Mouse (Mus musculus): Measurements from ENCODE around the gene Tk1. TPM values are rescaled to one million over a fixed set of nuclear protein-coding genes. Genes with fewer than 3 reads are reported as not detected.

Tk1 gene
- polyA plus RNA-seq, 2 experiments = 128 to 160 TPM

- ATAC-seq (ENCODE audit: low FRiP score, low read depth) (no peak), DNase-seq (ENCODE audit: low spot score) (no peak)
- no peak overlapping the region for H3K9ac ChIP-seq (ENCODE audit: low read depth, low read length, severe bottlenecking)
- WGBS = 84% methylated on average over 14 of the region's 14 CpGs
- H3K27ac ChIP-seq (replicated peaks; ENCODE audit: low read depth, low read length) = no peak overlapping the region
- no peaks in the 10 kb centered on the region for H3K27me3 ChIP-seq (ENCODE audit: control insufficient read depth, insufficient read depth, low read length)
- H3K4me1 ChIP-seq (ENCODE audit: control insufficient read depth, insufficient read depth, low read length) = peaks cover 24% of the 10 kb centered on the region
- H3K9me3 ChIP-seq (ENCODE audit: control insufficient read depth, low read length) = no peaks in the 10 kb centered on the region
- TF ChIP-seq POLR2A (IDR thresholded peaks at IDR 0.05; ENCODE audit: borderline replicate concordance, extremely low read depth, insufficient read depth, insufficient read length) = no peak
- peaks cover 30% of the 10 kb centered on the region for H3K36me3 ChIP-seq (ENCODE audit: control insufficient read depth, insufficient read depth, low read length)
- H3K4me3 ChIP-seq (replicated peaks; ENCODE audit: low read length) = no peak overlapping the region
- no peak overlapping the region for H3K4me2 ChIP-seq (replicated peaks; ENCODE audit: low read depth, low read length, severe bottlenecking)
These were observed 49.7 kb downstream of the Tk1 start for GRCm38 (mm10) chr11:117776085-117776792.

DNA sequence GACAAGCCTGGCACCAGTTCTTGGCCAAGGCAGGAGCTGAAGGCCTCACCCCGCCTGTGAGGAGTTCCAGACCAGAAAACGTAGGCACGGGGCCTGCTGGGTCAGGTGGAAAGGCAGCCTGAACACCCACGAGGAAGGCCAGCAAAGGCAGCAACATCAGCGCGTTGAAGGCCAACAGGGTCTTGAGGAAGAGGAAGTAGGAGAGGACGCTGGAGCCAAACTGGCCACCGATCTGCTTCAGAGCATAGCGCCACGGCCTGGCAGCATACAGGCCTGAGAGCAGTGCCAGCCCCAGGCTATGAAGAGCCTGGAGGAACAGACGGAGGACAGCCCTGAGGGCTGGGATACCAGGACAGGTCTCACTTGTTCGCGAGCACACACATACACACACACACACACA lies 50.4 kb downstream of the Tk1 start:
- H3K4me1 ChIP-seq (ENCODE audit: control insufficient read depth, insufficient read depth, low read length) = peaks cover 17% of the 10 kb centered on the region
- DNase-seq (ENCODE audit: low spot score) (no peak), ATAC-seq (ENCODE audit: low FRiP score, low read depth) (no peak)
- H3K4me3 ChIP-seq (replicated peaks; ENCODE audit: low read length) = no peak overlapping the region
- TF ChIP-seq POLR2A (IDR thresholded peaks at IDR 0.05; ENCODE audit: borderline replicate concordance, extremely low read depth, insufficient read depth, insufficient read length) = no peak
- 83% methylated on average over 8 of the region's 13 CpGs for WGBS
- peaks cover 32% of the 10 kb centered on the region for H3K36me3 ChIP-seq (ENCODE audit: control insufficient read depth, insufficient read depth, low read length)
- no peaks in the 10 kb centered on the region for H3K9me3 ChIP-seq (ENCODE audit: control insufficient read depth, low read length)
- no peak overlapping the region for H3K9ac ChIP-seq (ENCODE audit: low read depth, low read length, severe bottlenecking)
- H3K4me2 ChIP-seq (replicated peaks; ENCODE audit: low read depth, low read length, severe bottlenecking) = no peak overlapping the region
- no peak overlapping the region for H3K27ac ChIP-seq (replicated peaks; ENCODE audit: low read depth, low read length)
- H3K27me3 ChIP-seq (ENCODE audit: control insufficient read depth, insufficient read depth, low read length) = no peaks in the 10 kb centered on the region

DNA sequence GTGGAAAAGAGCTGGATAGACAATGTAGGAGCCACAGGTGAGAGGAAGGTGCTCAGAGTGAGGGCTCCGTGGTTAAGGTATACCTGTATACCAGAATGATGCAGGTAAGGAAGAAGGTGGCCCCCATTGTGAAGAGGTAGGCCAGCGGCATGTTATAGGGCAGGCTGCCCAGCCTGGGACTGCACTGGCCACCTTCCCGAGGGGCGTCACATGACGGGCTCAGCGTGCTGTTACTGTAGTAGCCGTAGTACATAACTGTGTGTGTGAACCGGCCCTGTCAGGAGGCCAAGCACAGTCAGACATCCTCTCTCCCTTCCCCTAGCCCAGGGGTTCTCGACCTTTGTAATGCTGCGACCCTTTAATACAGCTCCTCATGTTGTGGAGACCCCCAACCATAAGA lies 51.0 kb downstream of the Tk1 start:
- Histone ChIP-seq H3K4me1 (ENCODE audit: control insufficient read depth, insufficient read depth, low read length) (peaks cover 13% of the 10 kb centered on the region), H3K9ac (ENCODE audit: low read depth, low read length, severe bottlenecking) (no peak overlapping the region), H3K27ac (replicated peaks; ENCODE audit: low read depth, low read length) (no peak overlapping the region), H3K4me3 (replicated peaks; ENCODE audit: low read length) (no peak overlapping the region), H3K4me2 (replicated peaks; ENCODE audit: low read depth, low read length, severe bottlenecking) (no peak overlapping the region), H3K9me3 (ENCODE audit: control insufficient read depth, low read length) (no peaks in the 10 kb centered on the region), H3K27me3 (ENCODE audit: control insufficient read depth, insufficient read depth, low read length) (no peaks in the 10 kb centered on the region), H3K36me3 (ENCODE audit: control insufficient read depth, insufficient read depth, low read length) (peaks cover 36% of the 10 kb centered on the region)
- 89% methylated on average over 10 of the region's 10 CpGs for WGBS
- ATAC-seq (ENCODE audit: low FRiP score, low read depth) = no peak
- no peak for DNase-seq (ENCODE audit: low spot score)
- TF ChIP-seq POLR2A (IDR thresholded peaks at IDR 0.05; ENCODE audit: borderline replicate concordance, extremely low read depth, insufficient read depth, insufficient read length) = no peak

GRCm38 (mm10) chr11:117772352-117772751 lies 53.5 kb downstream of the Tk1 start:
- no peak for ATAC-seq (ENCODE audit: low FRiP score, low read depth)
- 93% methylated on average over 7 of the region's 7 CpGs for WGBS
- no peak overlapping the region for H3K4me2 ChIP-seq (replicated peaks; ENCODE audit: low read depth, low read length, severe bottlenecking)
- H3K36me3 ChIP-seq (ENCODE audit: control insufficient read depth, insufficient read depth, low read length) = peaks cover 28% of the 10 kb centered on the region
- no peaks in the 10 kb centered on the region for H3K4me1 ChIP-seq (ENCODE audit: control insufficient read depth, insufficient read depth, low read length)
- H3K9ac ChIP-seq (ENCODE audit: low read depth, low read length, severe bottlenecking) = no peak overlapping the region
- no peak overlapping the region for H3K27ac ChIP-seq (replicated peaks; ENCODE audit: low read depth, low read length)
- no peak overlapping the region for H3K4me3 ChIP-seq (replicated peaks; ENCODE audit: low read length)
- TF ChIP-seq POLR2A (IDR thresholded peaks at IDR 0.05; ENCODE audit: borderline replicate concordance, extremely low read depth, insufficient read depth, insufficient read length) = no peak
- DNase-seq (ENCODE audit: low spot score) = no peak
- H3K27me3 ChIP-seq (ENCODE audit: control insufficient read depth, insufficient read depth, low read length) = no peaks in the 10 kb centered on the region
- H3K9me3 ChIP-seq (ENCODE audit: control insufficient read depth, low read length) = no peaks in the 10 kb centered on the region

DNA sequence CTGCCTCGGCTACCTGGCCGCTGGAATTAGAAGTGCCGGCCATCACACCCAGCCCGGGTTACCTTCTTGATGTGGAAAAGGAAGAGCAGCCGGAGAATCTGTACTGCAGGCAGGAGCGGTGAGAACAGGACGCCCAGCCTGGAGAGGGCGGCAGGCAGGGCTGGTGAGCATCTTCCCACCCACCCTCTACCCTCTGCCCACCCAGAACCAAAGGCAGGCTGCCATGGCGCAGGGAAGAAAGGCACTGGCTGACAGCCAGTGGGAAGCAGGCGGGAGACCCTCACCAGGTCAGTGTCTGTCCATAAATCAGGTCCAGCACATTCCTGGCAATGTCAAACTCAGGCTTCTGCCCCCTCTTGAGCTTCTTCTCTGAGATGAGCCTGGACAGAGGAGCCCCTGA lies 55.5 kb downstream of the Tk1 start:
- WGBS = 84% methylated on average over 10 of the region's 10 CpGs
- DNase-seq (ENCODE audit: low spot score) (no peak), ATAC-seq (ENCODE audit: low FRiP score, low read depth) (no peak)

More for the DNA sequence above, 55.5 kb downstream of the Tk1 start:
- peaks cover 34% of the 10 kb centered on the region for H3K36me3 ChIP-seq (ENCODE audit: control insufficient read depth, insufficient read depth, low read length)
- H3K9me3 ChIP-seq (ENCODE audit: control insufficient read depth, low read length) = no peaks in the 10 kb centered on the region
- no peaks in the 10 kb centered on the region for H3K4me1 ChIP-seq (ENCODE audit: control insufficient read depth, insufficient read depth, low read length)
- H3K4me2 ChIP-seq (replicated peaks; ENCODE audit: low read depth, low read length, severe bottlenecking) = no peak overlapping the region
- no peak overlapping the region for H3K9ac ChIP-seq (ENCODE audit: low read depth, low read length, severe bottlenecking)
- TF ChIP-seq POLR2A (IDR thresholded peaks at IDR 0.05; ENCODE audit: borderline replicate concordance, extremely low read depth, insufficient read depth, insufficient read length) = no peak
- H3K27ac ChIP-seq (replicated peaks; ENCODE audit: low read depth, low read length) = no peak overlapping the region
- H3K4me3 ChIP-seq (replicated peaks; ENCODE audit: low read length) = no peak overlapping the region
- H3K27me3 ChIP-seq (ENCODE audit: control insufficient read depth, insufficient read depth, low read length) = no peaks in the 10 kb centered on the region

Measured in limb, embryonic 14.5 days (tissue).